Mouse (Mus musculus) CD8-positive naive resting alpha-beta T cell, adult 2 months (primary cell): ENCODE results near the gene Rspo4.

Experiments used
- DNase-seq, 2 experiments: peaks; one replicate each; pipeline ENCODE4 v3.0.0; 2022; ENCODE audit warnings: low read depth in 2 of 2, low spot score in 2 of 2

Rspo4 gene

DNA sequence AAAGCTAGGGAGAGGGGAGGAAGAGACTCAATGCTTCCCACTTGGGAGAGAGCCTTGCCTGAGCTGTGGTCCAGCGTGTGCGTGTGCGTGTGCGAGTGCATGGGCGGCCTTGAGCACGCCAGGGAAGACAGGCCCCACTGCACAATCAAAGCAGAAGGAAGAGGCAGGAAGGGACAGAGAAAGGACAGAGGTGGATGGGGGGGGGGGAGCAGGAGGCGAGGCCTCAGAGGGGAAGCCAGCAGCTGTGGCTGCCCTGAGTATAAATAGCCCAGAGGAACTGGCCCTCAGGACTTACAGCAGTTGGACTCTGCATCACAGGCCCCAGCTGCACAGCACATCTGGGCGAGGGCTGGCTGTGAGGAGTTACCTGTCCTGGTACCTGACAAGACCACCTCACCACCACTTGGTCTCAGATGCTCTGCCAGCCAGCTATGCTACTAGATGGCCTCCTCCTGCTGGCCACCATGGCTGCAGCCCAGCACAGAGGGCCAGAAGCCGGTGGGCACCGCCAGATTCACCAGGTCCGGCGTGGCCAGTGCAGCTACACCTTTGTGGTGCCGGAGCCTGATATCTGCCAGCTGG is 68.3 kb downstream of the Rspo4 start, which contains the start of gene Angpt4:
Gene Angpt4 (plus strand): TSS at position 292 of the 582 bp plus-strand sequence.
- DNase-seq: no peak

DNA sequence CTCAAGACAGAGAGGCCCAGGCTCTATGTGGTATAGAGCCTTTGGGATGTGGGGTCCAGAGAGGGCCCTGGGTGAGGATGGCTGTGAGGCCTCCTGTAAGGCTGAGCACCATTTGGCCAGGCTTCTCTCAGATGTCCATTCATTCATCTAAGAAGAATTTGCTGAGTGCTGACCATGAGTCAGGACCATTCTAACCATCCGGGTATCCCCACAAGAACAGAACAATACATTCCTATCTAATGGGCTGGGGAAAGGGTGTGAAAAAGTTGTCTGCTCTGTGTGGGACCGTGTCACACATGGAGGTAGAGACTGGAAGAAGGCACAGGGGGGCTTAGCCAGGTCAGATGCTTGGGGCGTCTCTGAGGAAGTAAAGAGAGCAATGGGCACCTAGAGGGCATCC is 69.0 kb downstream of the Rspo4 start:
- no peak for DNase-seq

DNA sequence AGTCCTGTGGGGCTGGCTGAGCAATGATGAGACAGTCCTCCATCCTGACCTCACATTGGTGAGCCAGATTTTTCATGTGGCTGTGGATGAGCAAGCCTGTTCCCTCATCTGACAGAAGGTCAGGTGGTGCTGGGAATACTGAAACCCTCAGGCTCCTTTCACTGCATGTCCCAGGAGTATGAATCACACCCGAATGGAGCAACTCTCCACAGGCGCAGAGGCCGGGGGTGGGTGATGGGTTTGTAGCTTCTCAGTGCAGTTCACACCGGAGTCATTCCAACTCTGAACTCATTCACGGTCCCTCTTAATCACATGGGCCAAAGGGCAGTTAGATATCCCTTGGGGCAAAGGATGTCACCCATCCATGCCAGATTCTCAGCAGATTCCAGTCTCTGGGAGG is 71.4 kb downstream of the Rspo4 start:
- DNase-seq: no peak

DNA sequence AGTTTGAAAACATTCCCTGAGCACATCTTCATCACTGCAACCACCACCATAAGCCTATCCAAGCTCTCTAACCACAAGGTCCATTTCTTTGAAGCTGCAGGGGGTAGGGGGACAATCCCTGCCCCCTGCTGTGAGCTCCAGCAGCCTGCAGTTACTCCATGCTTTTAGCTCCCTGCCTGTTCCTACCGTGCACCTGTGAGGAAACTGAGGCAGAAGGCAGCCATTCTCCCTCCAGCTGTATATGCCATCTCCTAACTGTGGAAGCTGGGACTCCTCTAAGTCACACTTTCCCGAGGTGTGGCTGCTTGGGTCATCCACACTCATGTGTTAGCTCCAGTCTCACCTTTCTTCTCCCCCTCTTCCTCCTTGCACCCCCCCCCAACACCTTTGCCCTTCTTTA is 72.4 kb downstream of the Rspo4 start:
- DNase-seq: no peak

DNA sequence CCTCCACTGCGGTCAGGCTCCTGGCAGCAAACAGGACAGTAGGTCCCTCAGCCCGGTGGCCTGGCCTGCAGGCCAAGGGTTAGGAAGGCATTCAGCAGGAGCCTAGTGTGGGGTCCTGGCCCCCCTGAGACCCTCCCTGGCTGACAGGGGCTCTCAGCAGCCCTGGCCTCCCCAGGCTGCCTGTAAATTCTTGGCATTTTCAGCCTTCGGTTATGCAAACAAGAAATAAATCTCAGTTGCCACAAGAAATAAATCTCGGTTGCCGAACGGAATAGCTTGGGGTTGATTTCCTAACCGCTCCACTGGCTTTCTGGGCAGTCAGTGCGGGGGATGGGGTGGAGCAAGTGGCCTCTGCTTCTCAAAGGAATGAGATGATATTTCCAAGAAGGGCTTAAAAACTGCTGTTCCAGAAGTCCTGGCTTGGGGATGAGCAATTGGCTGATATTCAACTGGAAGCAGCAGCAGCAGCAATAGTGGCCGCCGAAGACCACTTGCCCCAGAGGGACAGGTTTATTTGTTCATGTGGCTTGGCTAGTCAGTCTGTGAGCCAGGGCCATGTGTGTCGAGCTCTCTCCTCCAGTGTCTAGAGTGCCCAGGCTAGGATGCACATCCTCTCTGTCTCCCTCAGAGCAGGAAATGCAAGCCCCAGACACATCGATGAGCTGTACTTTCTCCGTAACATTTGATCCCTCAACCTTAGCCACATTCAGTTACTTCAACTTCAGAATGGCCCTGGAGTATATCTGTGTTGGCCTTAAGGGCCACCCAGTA is 73.5 kb downstream of the Rspo4 start:
- no peak for DNase-seq

DNA sequence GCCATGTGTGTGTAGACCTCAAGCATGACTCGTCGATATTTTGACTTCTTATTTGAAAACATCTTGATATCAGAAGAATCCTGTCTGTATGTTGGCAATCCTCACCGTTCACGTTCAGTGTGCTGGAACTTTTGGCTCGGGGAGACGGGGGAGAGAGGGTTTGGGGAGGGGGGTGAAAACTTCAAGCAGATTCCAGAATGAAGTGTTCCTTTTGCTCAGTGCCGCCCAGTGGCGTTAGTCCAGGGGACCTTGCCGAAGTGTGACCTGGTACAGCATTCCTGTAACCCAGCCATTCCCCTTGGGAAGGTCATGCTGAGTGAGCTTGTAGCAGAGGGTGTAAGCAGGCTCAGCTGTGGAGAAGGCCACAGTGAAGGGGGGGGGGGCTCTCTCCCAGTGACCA is 76.4 kb downstream of the Rspo4 start:
- no peak for DNase-seq

DNA sequence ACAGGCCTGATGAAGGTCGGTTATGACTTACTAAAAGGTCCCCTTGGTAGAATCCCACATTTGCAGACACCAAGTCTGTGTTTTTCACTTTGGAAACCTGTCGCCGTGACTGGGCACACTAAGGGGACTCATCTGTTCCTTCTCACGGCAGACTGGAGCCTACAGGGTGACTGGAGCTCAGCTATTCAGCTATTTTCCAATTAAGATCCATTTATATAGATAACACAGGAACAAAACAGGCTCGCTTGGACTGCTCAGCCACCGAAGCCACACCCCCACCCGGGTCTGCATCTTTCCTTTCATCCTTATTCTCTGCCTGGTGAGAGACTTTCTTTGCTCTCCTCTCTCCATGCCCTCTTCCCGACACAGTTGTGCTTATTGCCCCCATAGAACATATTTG is 78.3 kb downstream of the Rspo4 start:
- DNase-seq: no peak

DNA sequence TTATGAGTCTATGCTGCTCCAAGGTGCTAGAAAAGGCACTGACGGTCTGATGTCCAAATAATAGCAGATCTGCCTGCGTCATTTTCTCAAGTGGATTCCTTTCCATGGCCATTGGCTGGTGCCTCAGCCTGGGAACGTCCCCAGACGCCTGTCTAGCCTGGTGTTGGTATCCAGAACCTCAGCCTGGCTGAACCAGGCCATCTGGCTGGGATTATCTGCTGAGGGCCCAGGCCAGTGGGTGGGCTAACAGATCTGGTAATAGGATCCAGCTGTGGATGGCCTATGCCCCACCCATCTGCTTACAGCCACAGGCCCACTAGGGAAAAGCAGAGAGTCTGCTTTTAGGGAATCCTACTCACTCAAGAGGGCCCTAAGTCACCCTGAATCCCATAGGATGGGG is 78.9 kb downstream of the Rspo4 start:
- no peak for DNase-seq
